In genomic region chr19:27450458-27450857, GRCm38 (mm10) we compare ENCODE assay signal across 8 mouse cellular contexts. TPM values are rescaled to one million over a fixed set of nuclear protein-coding genes. Genes with fewer than 3 reads are reported as not detected.
DNase-seq lines count a peak whose midpoint lies in the region; ATAC-seq and TF ChIP-seq lines count a peak whose summit lies in the region.

No protein-coding gene starts in this region.

- peak; percentile 87 for TF ChIP-seq CTCF in cerebellum, adult 2 months (IDR thresholded peaks at IDR 0.05; ENCODE audit: borderline replicate concordance, insufficient read depth, low read depth, low read length)
- peak; percentile 87 for TF ChIP-seq CTCF in lung, adult 2 months (IDR thresholded peaks at IDR 0.05; ENCODE audit: insufficient read depth, low read length)

- no peaks in the 10 kb centered on the region for H3K27me3 ChIP-seq in cerebellum, adult 2 months (ENCODE audit: control insufficient read depth, insufficient read depth, low read length)

- H3K27ac ChIP-seq in cerebellum, adult 2 months (ENCODE audit: insufficient read depth, low read length): no peak overlapping the region

- H3K4me3 ChIP-seq in cerebellum, adult 2 months (replicated peaks; ENCODE audit: insufficient read depth, low read depth, low read length): no peak overlapping the region
- no peak overlapping the region for H3K4me3 ChIP-seq in lung, adult 2 months (replicated peaks; ENCODE audit: extremely low read depth, low read depth, low read length)

- ATAC-seq in frontal cortex, adult (ENCODE audit: low TSS enrichment): peak; percentile 88

- WGBS in cerebellum, adult 2 months: 20% methylated on average over 4 of the region's 4 CpGs
- WGBS in lung, adult 2 months: 24% methylated on average over 4 of the region's 4 CpGs

- H3K4me1 ChIP-seq in cerebellum, adult 2 months (ENCODE audit: control insufficient read depth, insufficient read depth, low read length): no peaks in the 10 kb centered on the region
- H3K4me1 ChIP-seq in lung, adult 2 months (ENCODE audit: control insufficient read depth, insufficient read depth, low read length): no peaks in the 10 kb centered on the region

- DNase-seq in ovary, postnatal 10 days (ENCODE audit: low spot score): peak; percentile 38
- DNase-seq in ovary, adult 18-20 months (ENCODE audit: low spot score): no peak
- DNase-seq in cerebellum, adult 2 months: peak; percentile 52 to 62
- DNase-seq in kidney, postnatal 4 days: peak; percentile 82 to 83
- DNase-seq in lung, adult 2 months: peak; percentile 30
- peak; percentile 77 for DNase-seq in retina, embryonic 14.5 days (ENCODE audit: low spot score)
- no peak for DNase-seq in c-Kit-positive CD71-positive TER-119-positive erythroid progenitor cells, embryonic 14.5 days (ENCODE audit: low spot score)

- no peak for TF ChIP-seq POLR2A in cerebellum, adult 2 months (IDR thresholded peaks at IDR 0.05; ENCODE audit: borderline replicate concordance, insufficient read depth, low read length)
- TF ChIP-seq POLR2A in lung, adult 2 months (IDR thresholded peaks at IDR 0.05; ENCODE audit: borderline replicate concordance, extremely low read depth, low read depth, low read length): no peak

RNA-seq across cellular contexts. Expression of gene Pum3, which starts 20.8 kb away (rescaled TPM):
- 24.5 and 25.2 TPM in 2 replicates for polyA plus RNA-seq in cerebellum, adult 2 months (2012; rRNA removed)
- polyA plus RNA-seq in lung, adult 2 months (2012; rRNA removed): 10.3 and 18.9 TPM in 2 replicates

Comparison
In these comparisons a context has a peak if more than half of its experiments do, and no peak if none do; other contexts are left out.
1. DNase-seq: peak in ovary, postnatal 10 days (single experiment), cerebellum, adult 2 months (2 of 2), kidney, postnatal 4 days (2 of 2), lung, adult 2 months (single experiment) and retina, embryonic 14.5 days (single experiment); none in ovary, adult 18-20 months (single experiment) and c-Kit-positive CD71-positive TER-119-positive erythroid progenitor cells, embryonic 14.5 days (single experiment).